Mouse (Mus musculus) heart, adult 2 months (tissue): Measurements from ENCODE around the gene Gm3012. TPM values are rescaled to one million over a fixed set of nuclear protein-coding genes. Genes with fewer than 3 reads are reported as not detected.
"Not testable (repeated sequence)": the region's sequence is repeated elsewhere in the genome, so short reads cannot be mapped to it uniquely, and the experiment has no call there.

ENCODE experiments used
- DNase-seq, 2 experiments: peaks; one replicate each; pipeline ENCODE4 v3.0.0; 2021
- H3K27ac ChIP-seq: fragments of 200-600 bp; 2 replicates; pipeline ENCODE4 v1.8.1; 2022
- H3K27me3 ChIP-seq: fragments of 200-500 bp; 2 replicates; pipeline ENCODE4 v1.6.1; 2012; ENCODE audit warnings: mild to moderate bottlenecking, low read length, inconsistent platforms, mixed read lengths; ENCODE audit not compliant: control insufficient read depth, insufficient read depth
- H3K36me3 ChIP-seq: fragments of 200-500 bp; 2 replicates; pipeline ENCODE4 v1.6.1; 2012; ENCODE audit warnings: low read length, inconsistent platforms; ENCODE audit not compliant: control insufficient read depth, insufficient read depth
- H3K4me1 ChIP-seq: fragments of 200-500 bp; 2 replicates; pipeline ENCODE4 v1.6.1; 2011; ENCODE audit warnings: low read length; ENCODE audit not compliant: control insufficient read depth, insufficient read depth
- H3K4me3 ChIP-seq: fragments of 200-600 bp; 2 replicates; pipeline ENCODE4 v1.8.1; 2022
- H3K79me2 ChIP-seq: fragments of 200-500 bp; replicated peaks from 2 replicates; pipeline ENCODE4 v1.6.1; 2012; ENCODE audit warnings: mild to moderate bottlenecking, inconsistent platforms, low read length, moderate library complexity, mixed read lengths; ENCODE audit not compliant: control insufficient read depth, insufficient read depth
- H3K9ac ChIP-seq: fragments of 200-500 bp; 2 replicates; pipeline ENCODE4 v1.6.1; 2012; ENCODE audit warnings: low read depth, mild to moderate bottlenecking, control low read depth, inconsistent platforms, low read length, mixed read lengths
- WGBS: fragments of 180-500 bp; shearing (Covaris S2); methylation state at CpG from one replicate; pipeline ENCODE4 v1.1.7; 2018; 5-methylcytosine and 5-hydroxymethylcytosine counted together
- intact Hi-C: fragments of 180-260 bp; cut with DNase I; formaldehyde crosslinking; loops from one replicate; pipeline ENCODE4 v1.15.1; 2025
- long read RNA-seq: library from polyadenylated mRNA; stranded (forward); transcript quantifications from one replicate; pipeline ENCODE4 v2.0.0, GENCODE M21; 2021
- polyA plus RNA-seq: library from polyadenylated mRNA; depleted of rRNA; stranded (reverse); fragments of >200 nt; gene quantifications from 2 replicates; pipeline ENCODE4 v1.2.3, GENCODE M21; 2012; rRNA removed
- total RNA-seq, 2 experiments: library from RNA; stranded (reverse); gene quantifications; 2 replicates each; pipeline ENCODE4 v1.2.3; 2021

The Gm3012 gene
- total RNA-seq (not detected), polyA plus RNA-seq (not detected in 2 replicates)
- long read RNA-seq, result 0 reads

DNA sequence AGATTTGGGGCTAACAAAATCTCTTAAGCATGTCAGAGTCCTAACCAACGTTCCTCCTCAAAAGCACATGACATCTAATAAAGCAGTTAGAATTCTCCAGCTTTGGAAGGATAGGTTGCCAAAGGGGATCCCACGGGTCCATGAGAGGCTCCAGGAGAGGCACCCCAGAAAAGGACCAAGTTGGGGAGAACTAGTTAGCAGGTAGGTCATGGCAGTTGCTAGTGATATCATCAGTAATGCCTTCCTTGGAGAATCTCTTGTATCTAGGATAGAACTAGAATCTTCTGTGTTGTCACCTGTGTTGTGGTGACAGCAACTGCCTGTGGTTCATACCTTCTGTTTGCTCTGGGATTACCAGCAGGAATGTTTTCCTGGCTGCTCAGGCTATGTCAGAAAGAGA is at the start of gene Gm3012:
TSS of gene Gm3012 (plus strand) at position 301 of the 400 bp plus-strand sequence.
- H3K4me1 ChIP-seq, H3K9ac ChIP-seq, H3K36me3 ChIP-seq, H3K79me2 ChIP-seq, H3K4me3 ChIP-seq, DNase-seq, H3K27me3 ChIP-seq, H3K27ac ChIP-seq, intact Hi-C loops: not testable (repeated sequence)
- WGBS, result no CpG with 5 or more reads among the region's 2 CpGs

DNA sequence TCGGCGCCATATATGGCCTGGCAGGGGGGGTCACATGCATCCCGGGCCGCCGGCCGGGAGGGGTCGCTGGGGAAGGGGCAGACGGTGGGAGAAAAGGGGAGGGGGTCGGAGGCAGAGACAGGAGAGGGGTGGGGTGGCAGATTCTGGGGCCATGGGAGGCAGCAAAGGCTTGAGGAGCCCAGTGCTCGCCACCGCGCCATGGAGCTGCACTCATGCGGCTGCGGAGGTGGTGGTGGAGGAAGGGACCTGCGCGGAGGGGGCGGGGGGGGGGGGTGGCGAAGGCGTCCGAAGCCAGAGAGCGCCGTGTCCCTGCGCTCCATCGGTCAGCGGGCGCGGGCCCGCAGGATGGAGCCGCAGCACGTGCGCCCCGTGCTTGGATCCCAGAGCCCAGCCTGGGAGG is 17.4 kb downstream of the Gm3012 start, which contains the start of gene Gm3020:
TSS of gene Gm3020 (plus strand) at position 301 of the 400 bp plus-strand sequence.
- H3K36me3 ChIP-seq, DNase-seq, H3K79me2 ChIP-seq, intact Hi-C loops, H3K27ac ChIP-seq, H3K4me3 ChIP-seq, H3K27me3 ChIP-seq, H3K4me1 ChIP-seq, H3K9ac ChIP-seq: not testable (repeated sequence)
- WGBS, result no CpG with 5 or more reads among the region's 32 CpGs

DNA sequence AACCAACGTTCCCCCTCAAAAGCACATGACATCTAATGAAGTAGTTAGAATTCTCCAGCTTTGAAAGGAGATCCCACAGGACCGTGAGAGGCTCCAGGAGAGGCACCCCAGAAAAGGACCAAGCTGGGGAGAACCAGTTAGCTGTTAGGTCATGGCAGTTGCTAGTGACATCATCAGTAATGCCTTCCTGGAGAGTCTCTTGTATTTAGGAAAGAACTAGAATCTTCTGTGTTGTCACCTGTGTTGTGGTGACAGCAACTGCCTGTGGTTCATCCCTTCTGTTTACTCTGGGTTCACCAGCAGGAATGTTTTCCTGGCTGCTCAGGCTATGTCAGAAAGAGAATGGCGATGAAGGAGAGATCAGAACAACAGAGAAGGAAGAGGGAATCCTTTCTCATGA is 54.2 kb downstream of the Gm3012 start, which contains the start of gene Gm3043:
TSS of gene Gm3043 (plus strand) at position 301 of the 400 bp plus-strand sequence.
- H3K27me3 ChIP-seq, H3K4me3 ChIP-seq, DNase-seq, H3K27ac ChIP-seq, H3K79me2 ChIP-seq, H3K36me3 ChIP-seq, H3K9ac ChIP-seq, intact Hi-C loops, H3K4me1 ChIP-seq: not testable (repeated sequence)
- WGBS, result no CpG with 5 or more reads among the region's 3 CpGs

Other genes starting within 250 kb of the Gm3012 start
- not detected for gene Gm10413, start 239.4 kb upstream of the Gm3012 start, total RNA-seq
- not detected in 2 replicates for gene Gm10413, start 239.4 kb upstream of the Gm3012 start, polyA plus RNA-seq
- under 1 TPM in 1 of 2 experiments, not detected in 1; 0.25 TPM for gene Gm10409, start 221.9 kb upstream of the Gm3012 start, total RNA-seq
- 0.09 and 0.16 TPM in 2 replicates for gene Gm10409, start 221.9 kb upstream of the Gm3012 start, polyA plus RNA-seq
- not detected for gene Gm3005, start 206.4 kb upstream of the Gm3012 start, total RNA-seq
- 0.12 and 0.15 TPM in 2 replicates for gene Gm3005, start 206.4 kb upstream of the Gm3012 start, polyA plus RNA-seq
- gene Gm10408, start 185.1 kb upstream of the Gm3012 start, total RNA-seq, result not detected
- not detected in 2 replicates for gene Gm10408, start 185.1 kb upstream of the Gm3012 start, polyA plus RNA-seq
- gene Gm3020, start 17.5 kb downstream of the Gm3012 start, total RNA-seq, result under 1 TPM in 1 of 2 experiments, not detected in 1; 0.25 TPM
- 0.09 and 0.16 TPM in 2 replicates for gene Gm3020, start 17.5 kb downstream of the Gm3012 start, polyA plus RNA-seq
- gene Gm3043, start 54.3 kb downstream of the Gm3012 start, total RNA-seq, result not detected
- not detected in 2 replicates for gene Gm3043, start 54.3 kb downstream of the Gm3012 start, polyA plus RNA-seq
- under 1 TPM in 1 of 2 experiments, not detected in 1; 0.30 TPM for gene Gm3002, start 175.6 kb downstream of the Gm3012 start, total RNA-seq
- gene Gm3002, start 175.6 kb downstream of the Gm3012 start, polyA plus RNA-seq, result 0.90 TPM in 1 of 2 replicates, not detected in the other
- gene Gm3033, start 211.7 kb downstream of the Gm3012 start, total RNA-seq, result not detected
- gene Gm3033, start 211.7 kb downstream of the Gm3012 start, polyA plus RNA-seq, result 0.08 and 0.23 TPM in 2 replicates
- not detected for gene Gm2916, start 249.7 kb downstream of the Gm3012 start, total RNA-seq
- gene Gm2916, start 249.7 kb downstream of the Gm3012 start, polyA plus RNA-seq, result not detected in 2 replicates